Mouse (Mus musculus) activated CD4-positive, CD25-positive, alpha-beta regulatory T cell, adult 4 months (primary cell): ENCODE measurements around the gene Grip2. TPM values are rescaled to one million over a fixed set of nuclear protein-coding genes. Genes with fewer than 3 reads are reported as not detected.

Source experiments
- ATAC-seq: one replicate; pipeline ENCODE4 v1.8.0; 2017
- polyA plus RNA-seq, 2 experiments: library from polyadenylated mRNA; unstranded; fragments of 100-300 nt; shearing (Covaris generic); gene quantifications; one replicate each; pipeline ENCODE4 v1.2.1; 2017

The Grip2 gene
- polyA plus RNA-seq, 2 experiments from 2014 or later, result 0.17 to 0.19 TPM

GRCm38 (mm10) chr6:91795640-91796039 is 31.4 kb downstream of the Grip2 start:
- no peak for ATAC-seq

GRCm38 (mm10) chr6:91788311-91788798 is 38.7 kb downstream of the Grip2 start:
- ATAC-seq, result no peak

- ATAC-seq, result no peak
Measured at GRCm38 (mm10) chr6:91785018-91785417, 42.0 kb downstream of the Grip2 start.

GRCm38 (mm10) chr6:91779206-91779605 is 47.8 kb downstream of the Grip2 start:
- ATAC-seq, result no peak

- peak; percentile 69 for ATAC-seq
Measured at GRCm38 (mm10) chr6:91776543-91776942, 50.5 kb downstream of the Grip2 start.

- ATAC-seq, result no peak
Measured at GRCm38 (mm10) chr6:91773951-91774350, 53.1 kb downstream of the Grip2 start.

GRCm38 (mm10) chr6:91767550-91767949 is 59.5 kb downstream of the Grip2 start:
- ATAC-seq, result no peak

GRCm38 (mm10) chr6:91762051-91762742 is 64.9 kb downstream of the Grip2 start:
- no peak for ATAC-seq

- no peak for ATAC-seq
Measured at GRCm38 (mm10) chr6:91754845-91755244, 72.2 kb downstream of the Grip2 start.

- ATAC-seq, result no peak
Measured at GRCm38 (mm10) chr6:91754098-91754497, 73.0 kb downstream of the Grip2 start.

GRCm38 (mm10) chr6:91752884-91753283 is 74.2 kb downstream of the Grip2 start:
- ATAC-seq, result no peak

GRCm38 (mm10) chr6:91750976-91751375 is 76.1 kb downstream of the Grip2 start:
- no peak for ATAC-seq

- ATAC-seq, result no peak
Measured at GRCm38 (mm10) chr6:91746776-91747175, 80.3 kb downstream of the Grip2 start.

- no peak for ATAC-seq
Measured at GRCm38 (mm10) chr6:91745947-91746582, 81.0 kb downstream of the Grip2 start.

- ATAC-seq, result no peak
Measured at GRCm38 (mm10) chr6:91745246-91745645, 81.8 kb downstream of the Grip2 start.

- ATAC-seq, result no peak
Measured at GRCm38 (mm10) chr6:91743886-91744285, 83.2 kb downstream of the Grip2 start.

- no peak for ATAC-seq
Measured at GRCm38 (mm10) chr6:91742995-91743394, 84.1 kb downstream of the Grip2 start.

- ATAC-seq, result no peak
Measured at GRCm38 (mm10) chr6:91742466-91742865, 84.6 kb downstream of the Grip2 start.

- ATAC-seq, result peak; percentile 57
Measured at GRCm38 (mm10) chr6:91741046-91741445, 86.0 kb downstream of the Grip2 start.

- no peak for ATAC-seq
Measured at GRCm38 (mm10) chr6:91738058-91738457, 89.0 kb downstream of the Grip2 start.

GRCm38 (mm10) chr6:91737451-91737850 is 89.6 kb downstream of the Grip2 start:
- no peak for ATAC-seq

- ATAC-seq, result no peak
Measured at GRCm38 (mm10) chr6:91736471-91736870, 90.6 kb downstream of the Grip2 start.

GRCm38 (mm10) chr6:91732138-91732537 is 94.9 kb downstream of the Grip2 start:
- no peak for ATAC-seq

GRCm38 (mm10) chr6:91729677-91730127 is 97.3 kb downstream of the Grip2 start:
- ATAC-seq, result no peak
